Mouse (Mus musculus) ES-Bruce4 (cell line): ENCODE data around the gene Cacna1g.

Source experiments
- CTCF ChIP-seq: IDR thresholded peaks from one replicate; pipeline ENCODE4 v1.8.1; 2011; ENCODE audit warnings: low read depth, low read length
- EP300 ChIP-seq: IDR thresholded peaks from 2 replicates; pipeline ENCODE4 v1.6.1; 2011; ENCODE audit warnings: low read depth, low read length; ENCODE audit not compliant: insufficient read depth
- POLR2A ChIP-seq: IDR thresholded peaks from one replicate; pipeline ENCODE4 v1.8.1; 2011; ENCODE audit warnings: low read length; ENCODE audit not compliant: insufficient read depth

- TF ChIP-seq CTCF (no peak), POLR2A (no peak), EP300 (no peak)
Measured at GRCm38 (mm10) chr11:94441122-94441521, 32.9 kb downstream of the Cacna1g start.
